Mouse (Mus musculus) lung, embryonic 14.5 days (tissue): ENCODE data around the gene Npas3. TPM values are rescaled to one million over a fixed set of nuclear protein-coding genes. Genes with fewer than 3 reads are reported as not detected.
A peak's percentile ranks its signal among the peaks of the same experiment; 100 is the strongest.

Experiments used
- ATAC-seq: fragments of 200-750 bp; cut with Nextera tagmentation; 2 replicates; pipeline ENCODE4 v1.8.0; 2017; ENCODE audit warnings: mild to moderate bottlenecking, moderate TSS enrichment, moderate library complexity; ENCODE audit not compliant: insufficient read depth
- DNase-seq: peaks from one replicate; pipeline ENCODE4 v3.0.0-alpha.2; 2015
- H3K27ac ChIP-seq: fragments of 300-500 bp; sonication (generic); 2 replicates; pipeline ENCODE4 v1.5.1; 2014; ENCODE audit warnings: low read depth, mild to moderate bottlenecking, moderate library complexity
- H3K27me3 ChIP-seq: fragments of 300-500 bp; sonication (generic); 2 replicates; pipeline ENCODE4 v1.6.1; 2014; ENCODE audit warnings: low read length, control low read depth; ENCODE audit not compliant: insufficient read depth
- H3K36me3 ChIP-seq: fragments of 300-500 bp; sonication (generic); 2 replicates; pipeline ENCODE4 v1.6.1; 2014; ENCODE audit warnings: control low read depth; ENCODE audit not compliant: insufficient read depth
- H3K4me1 ChIP-seq: fragments of 300-500 bp; sonication (generic); 2 replicates; pipeline ENCODE4 v1.6.1; 2014; ENCODE audit warnings: antibody characterized with exemption, control low read depth; ENCODE audit not compliant: insufficient read depth
- H3K4me2 ChIP-seq: fragments of 300-500 bp; sonication (generic); 2 replicates; pipeline ENCODE4 v1.6.1; 2014; ENCODE audit warnings: mild to moderate bottlenecking
- H3K4me3 ChIP-seq: fragments of 300-500 bp; sonication (generic); 2 replicates; pipeline ENCODE4 v1.5.1; 2014; ENCODE audit warnings: low read depth, low read length
- H3K9ac ChIP-seq: fragments of 300-500 bp; sonication (generic); 2 replicates; pipeline ENCODE4 v1.6.1; 2014
- H3K9me3 ChIP-seq: fragments of 300-500 bp; sonication (generic); 2 replicates; pipeline ENCODE4 v1.6.1; 2016; ENCODE audit warnings: low read depth, low read length, control low read depth
- CTCF ChIP-seq: IDR thresholded peaks from 2 replicates; pipeline ENCODE4 v1.5.1; 2016; ENCODE audit warnings: antibody characterized with exemption, low read depth
- WGBS: fragments of 180-500 bp; shearing (Covaris S2); extraction: QIAGEN DNeasy Blood & Tissue Kit; methylation state at CpG from one replicate; pipeline ENCODE4 v1.1.7; 2014; 5-methylcytosine and 5-hydroxymethylcytosine counted together
- polyA plus RNA-seq: library from polyadenylated mRNA; unstranded; fragments of >200 nt; fragmentation: Nextera tagmentation; extraction: Ambion mirVana; gene quantifications from 2 replicates; pipeline ENCODE4 v1.2.1, GENCODE M21; 2014

Npas3 gene
- polyA plus RNA-seq, 1 experiment from 2014 or later = 0.62 TPM

DNA sequence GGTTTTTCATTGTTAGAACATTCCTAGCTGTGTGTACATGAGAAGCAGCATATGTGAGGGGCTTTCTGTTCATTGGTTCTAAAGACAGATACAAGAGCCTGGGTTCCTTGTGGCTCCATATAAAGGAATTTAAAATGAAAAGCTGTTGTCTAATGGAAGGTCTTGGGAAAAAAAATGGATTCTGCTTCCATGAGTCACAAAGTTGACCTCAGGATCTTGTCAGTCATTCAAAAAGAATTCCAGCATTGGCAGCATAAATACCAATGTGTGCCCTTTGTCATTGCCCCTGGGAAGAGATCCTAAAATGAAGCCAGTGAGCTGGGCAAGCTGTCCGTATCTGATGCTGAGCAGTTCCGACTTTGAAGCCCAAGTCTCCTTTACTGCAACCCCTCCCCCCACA lies 700.3 kb downstream of the Npas3 start:
- WGBS = 72% methylated on average over 2 of the region's 2 CpGs
- no peak overlapping the region for H3K27ac ChIP-seq
- no peak overlapping the region for H3K9ac ChIP-seq
- H3K27me3 ChIP-seq = no peaks in the 10 kb centered on the region
- no peaks in the 10 kb centered on the region for H3K9me3 ChIP-seq
- TF ChIP-seq CTCF = no peak
- ATAC-seq = no peak
- no peak overlapping the region for H3K4me3 ChIP-seq
- DNase-seq = no peak
- no peak overlapping the region for H3K4me2 ChIP-seq
- H3K36me3 ChIP-seq = no peaks in the 10 kb centered on the region
- H3K4me1 ChIP-seq = no peaks in the 10 kb centered on the region

DNA sequence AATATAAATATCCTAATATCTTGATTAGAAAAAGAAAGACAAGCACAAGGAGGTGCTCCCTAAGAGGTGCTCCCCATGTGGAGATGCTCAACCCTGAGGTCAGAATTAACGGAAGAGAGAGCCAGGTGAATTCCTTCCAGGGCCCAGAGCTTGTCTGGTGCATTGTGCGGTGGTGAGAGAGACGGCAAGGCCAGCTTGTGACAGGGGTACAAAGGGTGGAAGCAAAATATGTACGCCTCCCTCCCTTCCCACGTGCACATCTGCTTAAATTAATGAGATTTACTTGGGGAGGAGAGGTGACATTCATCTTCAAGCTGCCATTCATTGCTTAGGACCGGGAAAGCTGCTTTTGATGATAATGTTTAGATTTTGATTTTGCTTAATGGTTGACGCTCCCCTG lies 713.5 kb downstream of the Npas3 start:
- no peak for DNase-seq
- Histone ChIP-seq H3K27ac (no peak overlapping the region), H3K4me1 (no peaks in the 10 kb centered on the region), H3K4me2 (no peak overlapping the region), H3K27me3 (no peaks in the 10 kb centered on the region), H3K36me3 (no peaks in the 10 kb centered on the region), H3K9me3 (no peaks in the 10 kb centered on the region), H3K4me3 (no peak overlapping the region), H3K9ac (no peak overlapping the region)
- no peak for TF ChIP-seq CTCF
- WGBS = 35% methylated on average over 7 of the region's 7 CpGs
- no peak for ATAC-seq

DNA sequence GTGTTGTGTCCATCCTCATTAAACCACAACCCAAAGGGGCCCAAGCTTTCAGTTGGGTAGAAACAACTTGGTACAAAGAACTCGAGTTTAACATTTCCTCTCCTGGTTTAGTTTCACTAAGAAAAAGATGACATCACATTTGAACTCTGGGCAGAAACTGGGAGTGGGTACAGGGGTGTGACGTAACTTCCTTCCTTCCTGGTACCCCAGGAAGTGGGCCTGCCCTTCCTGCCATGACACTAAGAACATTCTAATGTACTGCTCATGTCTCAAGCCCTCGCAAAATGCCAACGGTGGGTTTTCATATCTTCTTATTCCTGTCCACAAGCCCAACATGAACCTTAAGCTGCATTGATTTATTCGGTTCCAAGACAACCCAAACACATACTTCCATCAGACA lies 715.1 kb downstream of the Npas3 start:
- DNase-seq = no peak
- Histone ChIP-seq H3K4me2 (no peak overlapping the region), H3K4me1 (no peaks in the 10 kb centered on the region), H3K27ac (no peak overlapping the region), H3K9ac (no peak overlapping the region), H3K36me3 (no peaks in the 10 kb centered on the region), H3K9me3 (no peaks in the 10 kb centered on the region), H3K27me3 (no peaks in the 10 kb centered on the region), H3K4me3 (no peak overlapping the region)
- 71% methylated on average over 5 of the region's 5 CpGs for WGBS
- no peak for TF ChIP-seq CTCF
- no peak for ATAC-seq

DNA sequence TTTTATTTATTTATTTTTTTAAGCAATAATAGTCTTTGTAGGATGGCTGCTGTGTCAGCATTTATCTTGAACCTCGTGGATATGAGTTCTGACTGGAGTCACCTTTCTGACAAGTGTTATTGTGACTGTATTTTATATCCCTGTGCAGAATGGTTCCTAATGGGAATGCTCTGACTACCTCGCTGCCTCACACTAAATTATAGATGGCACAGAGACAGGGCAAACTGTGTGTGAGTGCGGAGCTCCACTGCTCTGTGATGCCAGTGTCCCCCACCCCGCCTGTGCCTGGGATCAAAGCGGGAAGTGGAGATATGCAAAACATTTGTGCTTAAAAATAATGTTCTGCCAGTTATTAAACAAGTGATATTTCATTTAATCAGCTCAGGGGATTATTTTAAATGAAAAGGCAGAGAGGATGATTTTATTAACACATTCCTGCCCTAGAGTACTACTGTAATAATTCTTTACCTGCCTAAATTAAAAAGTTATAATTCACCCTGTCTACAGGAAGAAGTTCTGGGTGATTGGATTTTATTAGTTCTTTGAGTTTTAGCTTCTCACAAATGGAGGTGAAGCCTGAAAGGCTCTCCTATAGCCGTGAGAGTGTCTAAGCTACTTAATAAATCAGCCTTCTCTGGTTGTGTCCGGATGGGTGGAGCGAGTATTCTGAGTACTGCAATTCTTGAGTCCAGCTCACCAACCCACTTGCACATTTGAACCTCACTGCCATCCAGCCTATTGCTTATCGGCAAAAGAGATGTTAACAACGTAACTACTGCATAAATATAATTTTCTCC lies 721.1 kb downstream of the Npas3 start:
- ATAC-seq (no peak), DNase-seq (no peak)
- Histone ChIP-seq H3K27ac (no peak overlapping the region), H3K4me3 (no peak overlapping the region), H3K4me1 (no peaks in the 10 kb centered on the region), H3K4me2 (no peak overlapping the region), H3K9ac (no peak overlapping the region), H3K36me3 (no peaks in the 10 kb centered on the region), H3K27me3 (no peaks in the 10 kb centered on the region), H3K9me3 (no peaks in the 10 kb centered on the region)
- 63% methylated on average over 10 of the region's 10 CpGs for WGBS
- no peak for TF ChIP-seq CTCF

DNA sequence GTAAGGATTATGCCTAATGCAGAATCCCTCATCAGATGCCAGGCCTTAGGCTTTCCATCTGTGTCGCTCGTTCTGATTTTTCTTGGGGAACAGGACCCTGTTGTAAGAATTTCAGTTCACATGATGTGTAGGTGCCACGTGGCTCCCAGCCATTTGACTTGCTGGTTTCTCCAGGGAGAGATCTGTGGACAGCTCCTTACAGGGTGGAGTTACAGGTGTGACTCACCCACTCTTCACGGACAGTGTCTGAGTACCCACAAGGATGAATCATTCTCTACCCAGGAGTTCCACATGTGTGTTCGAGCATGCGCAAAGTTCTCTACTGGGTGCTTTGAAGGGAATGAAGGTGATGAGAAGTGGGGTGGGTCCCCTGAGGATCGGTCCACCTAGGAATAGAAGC lies 722.2 kb downstream of the Npas3 start:
- Histone ChIP-seq H3K9me3 (no peaks in the 10 kb centered on the region), H3K4me2 (no peak overlapping the region), H3K36me3 (no peaks in the 10 kb centered on the region), H3K9ac (no peak overlapping the region), H3K4me3 (no peak overlapping the region), H3K27me3 (no peaks in the 10 kb centered on the region), H3K4me1 (no peaks in the 10 kb centered on the region), H3K27ac (no peak overlapping the region)
- DNase-seq (no peak), ATAC-seq (no peak)
- WGBS = 91% methylated on average over 7 of the region's 7 CpGs
- TF ChIP-seq CTCF = no peak

GRCm38 (mm10) chr12:53973414-53973813 lies 724.9 kb downstream of the Npas3 start:
- Histone ChIP-seq H3K27me3 (no peaks in the 10 kb centered on the region), H3K9ac (no peak overlapping the region), H3K27ac (no peak overlapping the region), H3K36me3 (no peaks in the 10 kb centered on the region), H3K9me3 (no peaks in the 10 kb centered on the region), H3K4me1 (no peaks in the 10 kb centered on the region), H3K4me3 (no peak overlapping the region), H3K4me2 (no peak overlapping the region)
- 39% methylated on average over 6 of the region's 6 CpGs for WGBS
- DNase-seq (peak; percentile 40), ATAC-seq (peak; percentile 54)
- no peak for TF ChIP-seq CTCF

GRCm38 (mm10) chr12:53981575-53982507 lies 733.4 kb downstream of the Npas3 start:
- Histone ChIP-seq H3K4me2 (no peak overlapping the region), H3K4me1 (no peaks in the 10 kb centered on the region), H3K36me3 (no peaks in the 10 kb centered on the region), H3K27ac (no peak overlapping the region), H3K4me3 (no peak overlapping the region), H3K9me3 (no peaks in the 10 kb centered on the region), H3K9ac (no peak overlapping the region), H3K27me3 (no peaks in the 10 kb centered on the region)
- no peak for TF ChIP-seq CTCF
- ATAC-seq = no peak
- no peak for DNase-seq
- 83% methylated on average over 9 of the region's 9 CpGs for WGBS
